ENCODE assay signal across 8 mouse cellular contexts in the genomic region with DNA sequence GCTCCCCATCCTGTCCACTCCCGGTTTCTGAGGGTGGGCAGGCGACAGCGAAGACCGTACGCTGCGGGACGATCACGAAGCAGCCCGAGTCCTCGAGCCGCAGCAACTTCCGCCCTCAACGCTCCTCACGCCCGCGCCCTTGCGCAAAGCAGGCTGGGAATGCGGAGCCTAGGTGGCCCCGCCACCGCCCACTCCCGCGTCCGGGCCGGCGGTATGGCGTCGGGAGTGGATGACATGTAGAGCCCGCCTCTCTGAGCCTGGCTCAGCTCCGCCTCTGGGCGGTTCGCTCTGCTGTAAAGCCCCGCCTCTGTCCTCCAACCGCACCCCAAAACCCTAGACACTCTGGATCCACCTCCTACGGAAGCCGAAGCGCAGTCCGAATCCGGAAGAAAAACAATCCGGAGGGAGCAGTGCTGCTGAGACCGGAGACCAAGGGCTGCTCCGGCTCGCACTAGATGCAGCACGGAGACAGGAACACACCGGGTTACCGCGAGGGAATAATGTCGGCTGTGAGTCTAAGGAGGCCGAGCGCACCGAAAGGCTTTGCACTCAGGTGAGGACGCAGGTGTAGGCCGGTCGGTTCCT. TPM values are rescaled to one million over a fixed set of nuclear protein-coding genes. Genes with fewer than 3 reads are reported as not detected.
DNase-seq lines count a peak whose midpoint lies in the region; ATAC-seq lines count a peak whose summit lies in the region.

Gene Inpp5k (plus strand): TSS at position 344 of the 585 bp plus-strand sequence.

- DNase-seq in NIH3T3 (ENCODE audit: low read depth) = peak; percentile 98
- peak; percentile 95 to 97 for DNase-seq in cerebellum, postnatal 10 days
- DNase-seq in frontal cortex, postnatal 10 days (ENCODE audit: low spot score in 2 of 2) = peak; percentile 94 to 95
- DNase-seq in layer of hippocampus, postnatal 14 days (ENCODE audit: low spot score in 2 of 2) = peak; percentile 93 to 98
- DNase-seq in lung, postnatal 14 days = peak; percentile 95
- peak; percentile 90 for DNase-seq in retina, adult 2 months (ENCODE audit: low read depth, low spot score)
- peak; percentile 95 to 99 for DNase-seq in thymus, postnatal 36 days

- H3K9me3 ChIP-seq in hindbrain, embryonic 12.5 days (replicated peaks) = no peaks in the 10 kb centered on the region

- H3K27me3 ChIP-seq in hindbrain, embryonic 12.5 days = no peaks in the 10 kb centered on the region

- H3K9ac ChIP-seq in hindbrain, embryonic 12.5 days = peak within 1 kb of the TSS; percentile 63

- H3K27ac ChIP-seq in hindbrain, embryonic 12.5 days = peak within 1 kb of the TSS; percentile 76

- peaks cover 21% of the 10 kb centered on the region for H3K4me1 ChIP-seq in hindbrain, embryonic 12.5 days

- under 1% methylated on average over 53 of the region's 53 CpGs for WGBS in hindbrain, embryonic 12.5 days

- H3K4me2 ChIP-seq in hindbrain, embryonic 12.5 days (replicated peaks) = peak within 1 kb of the TSS; percentile 77

- ATAC-seq in hindbrain, embryonic 12.5 days (ENCODE audit: low FRiP score) = peak; percentile 99

- H3K36me3 ChIP-seq in hindbrain, embryonic 12.5 days = peaks cover 44% of the 10 kb centered on the region

- H3K4me3 ChIP-seq in hindbrain, embryonic 12.5 days = peak within 1 kb of the TSS; percentile 57

RNA-seq across cellular contexts. Expression of gene Inpp5k, which starts in this region (rescaled TPM):
- 28.7 and 30.3 TPM in 2 replicates for polyA plus RNA-seq in hindbrain, embryonic 12.5 days (2016; fragmentation: Nextera tagmentation; extraction: Ambion mirVana)
- total RNA-seq in layer of hippocampus, postnatal 14 days (2021) = 10 to 100 TPM; 49.7 to 58.8 TPM

Comparison
In these comparisons a context has a peak if more than half of its experiments do, and no peak if none do; other contexts are left out.
1. Peak in every context shown above with its lines: DNase-seq, ATAC-seq, H3K4me3 ChIP-seq and H3K27ac ChIP-seq.